Mouse (Mus musculus) forelimb bud, embryonic 11.5 days (tissue): ENCODE data around the gene Zfhx2.
"Not testable (repeated sequence)": the region's sequence is repeated elsewhere in the genome, so short reads cannot be mapped to it uniquely, and the experiment has no call there.

Experiments
- DNase-seq: peaks from one replicate; pipeline ENCODE4 v3.0.0-alpha.2; 2012; ENCODE audit warnings: low read depth, low spot score

Zfhx2 gene

DNA sequence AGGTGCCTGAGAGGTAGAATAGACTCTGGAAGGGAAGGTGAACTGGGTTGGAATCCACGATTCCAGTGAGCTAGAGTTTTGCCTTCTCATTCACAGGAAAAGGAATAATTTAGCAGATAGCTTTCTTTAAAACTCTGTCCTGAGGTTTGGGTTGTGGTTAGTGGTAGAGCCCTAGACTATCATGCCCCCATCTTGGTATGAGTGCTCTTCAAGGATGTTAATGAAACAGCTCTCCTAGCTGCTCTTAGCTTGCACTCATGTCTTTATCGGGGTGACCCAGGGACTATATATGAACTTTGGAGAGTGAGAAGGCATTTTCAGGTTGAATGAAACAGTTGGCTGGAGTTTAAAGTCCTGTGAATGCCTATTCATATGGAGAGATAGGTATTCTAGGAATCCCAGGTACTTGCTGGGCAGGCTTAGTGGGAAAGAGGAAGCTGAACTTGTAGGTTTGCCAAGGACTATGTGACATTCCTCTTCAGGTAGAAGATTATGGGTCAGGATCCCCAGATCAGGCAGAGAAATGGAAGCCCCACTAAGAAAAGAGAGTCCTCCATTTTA, 44.1 kb downstream of the Zfhx2 start:
- no peak for DNase-seq

- not testable (repeated sequence) for DNase-seq
Observed at GRCm38 (mm10) chr14:55043694-55044093, 48.4 kb downstream of the Zfhx2 start.

DNA sequence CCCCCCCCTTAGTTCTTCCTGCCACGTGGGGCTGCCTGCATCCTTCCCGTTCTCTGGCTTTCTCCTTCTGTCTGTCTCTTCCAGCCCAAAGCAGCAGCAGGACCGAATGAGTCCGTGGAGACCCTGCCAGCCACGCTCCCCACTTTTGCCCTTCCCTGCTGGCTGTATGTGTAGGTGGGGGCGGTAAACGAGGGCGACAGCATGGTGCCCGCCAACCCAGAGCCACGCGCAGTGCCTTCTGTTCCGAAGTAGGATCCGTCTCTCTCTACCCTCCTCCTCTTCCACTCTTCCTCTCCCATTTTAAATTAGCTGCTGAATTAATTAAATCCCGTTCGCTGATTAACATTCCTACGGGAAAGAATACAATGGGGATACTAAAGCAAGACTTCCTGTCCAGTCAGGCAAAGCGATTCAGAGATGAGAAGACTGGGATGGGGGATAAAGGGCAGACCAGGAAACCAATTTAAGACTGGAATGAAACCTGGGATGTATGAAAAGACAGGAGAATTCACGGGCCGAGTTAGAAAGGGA, 59.4 kb downstream of the Zfhx2 start:
- no peak for DNase-seq

DNA sequence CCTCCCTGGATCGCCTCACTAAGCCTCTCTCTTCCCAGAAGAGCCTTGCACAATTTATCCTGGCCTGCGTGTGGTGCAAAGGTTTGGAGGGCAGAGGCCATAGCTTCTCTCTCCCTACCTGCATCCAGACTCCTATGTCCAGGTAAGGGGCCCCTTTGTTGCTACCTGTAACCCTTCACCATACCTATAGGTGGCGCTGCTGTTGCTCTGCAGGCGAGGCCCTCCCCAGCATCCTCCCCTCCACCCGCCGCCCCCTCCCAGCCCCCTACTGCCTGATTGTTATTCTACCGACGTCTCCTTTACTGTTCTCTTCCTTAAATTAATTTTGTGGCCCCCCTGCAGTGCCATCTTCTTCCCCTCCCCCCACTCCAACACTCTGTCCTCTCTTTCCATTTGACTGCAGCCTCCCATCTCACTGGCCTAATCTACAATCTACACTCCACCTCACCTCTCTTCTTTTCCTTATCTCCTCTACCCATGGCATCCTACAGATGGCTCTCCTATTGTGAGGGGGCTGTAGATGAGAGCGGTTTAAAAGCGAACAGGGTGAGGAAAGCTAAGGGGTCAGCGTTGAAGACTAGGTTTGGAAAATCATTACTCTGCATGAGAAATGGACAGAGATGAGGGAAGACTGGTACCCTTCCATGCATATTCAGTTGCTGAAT, 63.0 kb downstream of the Zfhx2 start:
- DNase-seq, result peak; percentile 27

GRCm38 (mm10) chr14:55028333-55028835, 63.7 kb downstream of the Zfhx2 start:
- DNase-seq, result peak; percentile 53

- DNase-seq, result no peak
Observed at GRCm38 (mm10) chr14:55027653-55028052, 64.5 kb downstream of the Zfhx2 start.

DNA sequence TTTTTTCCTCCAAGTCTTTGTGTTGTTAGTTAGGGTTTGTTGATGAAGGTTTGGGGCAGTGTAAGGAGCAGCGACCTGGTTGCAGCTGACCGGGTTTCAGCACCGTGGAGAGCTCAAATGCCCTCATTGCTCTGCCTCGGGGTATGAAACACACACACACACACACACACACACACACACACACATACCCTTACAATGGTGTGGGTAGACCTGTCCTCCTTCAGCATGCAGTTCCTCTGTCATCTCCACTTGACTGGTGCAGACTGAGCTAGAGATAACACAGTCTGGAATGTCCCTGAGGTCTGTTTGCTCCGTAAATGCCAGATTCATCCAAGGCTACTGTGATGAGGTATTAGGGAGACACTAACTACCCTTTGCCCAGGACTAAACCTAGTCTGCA, 64.9 kb downstream of the Zfhx2 start:
- peak; percentile 27 for DNase-seq

- no peak for DNase-seq
Observed at GRCm38 (mm10) chr14:55025527-55025926, 66.6 kb downstream of the Zfhx2 start.

DNA sequence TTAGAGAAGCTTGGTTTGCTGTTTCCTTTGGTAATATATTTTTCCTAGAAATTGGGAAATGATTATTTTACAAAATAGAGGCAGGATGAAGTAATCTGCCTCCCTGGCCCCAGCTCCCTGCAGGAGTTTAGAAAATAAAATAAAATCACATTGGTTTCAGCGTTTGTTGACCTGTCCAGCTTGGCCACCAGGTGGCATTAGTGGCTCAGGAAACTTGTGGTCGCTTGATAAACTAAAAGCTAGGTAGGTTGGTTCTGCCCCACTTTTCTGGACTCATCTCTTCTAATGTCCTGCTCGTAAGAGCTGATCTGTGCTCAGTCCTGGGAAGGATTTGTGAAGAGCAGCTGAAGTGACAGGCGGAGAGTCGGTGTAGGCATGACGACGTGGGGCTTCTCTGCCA, 67.9 kb downstream of the Zfhx2 start:
- peak; percentile 77 for DNase-seq

DNA sequence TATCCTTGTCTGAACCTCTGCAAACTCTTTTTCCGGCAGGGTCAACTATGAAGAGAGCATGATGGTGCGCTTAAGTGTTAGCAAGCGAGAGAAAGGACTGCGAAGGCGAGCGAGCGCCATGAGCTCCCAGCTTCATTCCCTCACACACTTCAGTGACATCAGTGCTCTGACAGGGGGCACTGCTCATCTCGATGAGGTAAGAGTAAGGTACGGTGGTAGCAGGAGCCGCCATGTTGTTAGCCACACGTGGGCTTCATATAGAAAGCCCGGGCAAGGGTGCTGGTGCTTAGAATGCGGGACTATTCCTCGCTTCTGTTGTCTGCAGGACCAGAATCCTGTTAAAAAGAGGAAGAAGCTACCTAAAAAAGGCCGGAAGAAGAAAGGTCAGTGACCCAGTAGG, 69.1 kb downstream of the Zfhx2 start:
- DNase-seq, result no peak

- DNase-seq, result no peak
Observed at GRCm38 (mm10) chr14:55020394-55020793, 71.7 kb downstream of the Zfhx2 start.

DNA sequence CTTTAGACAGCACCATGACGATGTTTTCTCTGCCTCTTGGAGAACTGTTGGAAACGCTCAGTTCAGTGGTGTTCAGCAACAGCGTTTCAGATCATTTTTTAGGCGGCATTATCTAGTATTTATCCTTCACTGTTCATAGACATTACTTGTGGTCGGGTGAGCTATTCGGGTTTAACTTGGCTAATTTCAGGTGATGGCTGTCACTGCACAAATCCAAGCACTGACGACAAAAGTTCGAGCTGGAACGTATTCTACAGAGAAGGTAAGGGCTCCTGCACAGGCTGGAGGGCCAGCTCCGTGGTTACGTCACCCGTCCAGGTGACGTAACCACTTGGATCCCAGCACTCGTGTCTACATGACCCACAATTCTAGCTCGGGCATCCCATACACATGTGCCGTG, 75.2 kb downstream of the Zfhx2 start:
- DNase-seq, result no peak

GRCm38 (mm10) chr14:55015767-55016111, 76.4 kb downstream of the Zfhx2 start:
- DNase-seq, result no peak

DNA sequence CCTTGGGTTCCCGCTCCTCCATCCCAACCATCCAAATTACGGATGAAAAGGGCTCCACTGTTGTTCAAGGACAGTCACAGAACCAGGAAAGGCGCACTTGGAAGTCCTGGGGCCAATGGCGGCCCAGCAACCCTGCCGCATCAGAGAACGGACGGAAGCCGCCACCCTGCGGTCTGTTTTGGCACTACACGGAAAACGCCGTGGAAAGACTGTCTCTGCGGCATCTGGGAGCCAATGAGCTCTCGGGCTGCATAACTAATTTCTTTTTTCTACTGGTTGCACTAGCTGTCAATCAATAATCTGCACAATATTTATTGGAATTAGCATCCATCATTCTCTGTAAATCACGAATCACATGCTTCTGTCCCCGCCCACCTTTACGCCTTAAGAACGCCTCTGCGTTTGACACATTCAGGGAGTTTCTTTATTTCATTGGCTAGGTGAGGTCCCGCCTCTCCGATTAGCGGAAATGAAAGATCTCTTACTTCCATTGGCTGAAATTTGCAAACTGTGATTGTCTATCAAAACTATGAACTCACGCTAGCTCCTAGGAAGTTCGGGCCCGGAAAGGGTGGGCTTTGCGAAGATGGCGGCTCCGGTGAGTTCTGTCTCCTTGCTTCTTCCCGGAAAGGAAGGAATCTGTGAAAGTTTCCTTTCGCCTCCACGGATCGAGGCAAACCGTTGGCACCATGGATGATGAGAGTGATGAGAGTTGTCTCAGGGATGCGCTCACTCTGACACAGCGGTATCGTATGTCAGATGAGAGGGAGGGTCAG, 76.9 kb downstream of the Zfhx2 start, which contains the start of gene Ngdn:
Gene Ngdn, plus strand, starts transcription at position 464 of the 776 bp plus-strand sequence.
- DNase-seq, result peak; percentile 99

GRCm38 (mm10) chr14:55014591-55014990, 77.5 kb downstream of the Zfhx2 start:
- no peak for DNase-seq

DNA sequence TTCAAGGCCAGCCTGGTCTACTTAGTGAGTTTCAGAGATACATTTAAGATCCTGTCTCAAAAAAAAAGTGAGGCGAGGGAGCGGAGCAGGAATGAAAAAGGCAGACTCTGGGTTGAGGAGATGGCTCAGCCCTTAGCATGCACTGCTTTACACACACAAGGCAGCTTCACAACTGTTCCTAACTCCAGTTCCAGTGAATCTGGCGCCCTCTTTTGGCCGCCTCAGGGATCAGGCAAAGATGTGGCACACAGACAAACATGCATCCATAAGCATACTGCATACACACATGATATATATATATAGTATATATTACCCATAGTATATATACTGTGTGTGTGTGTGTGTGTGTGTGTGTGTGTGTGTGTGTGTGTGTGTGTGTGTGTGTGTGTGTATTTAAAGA, 81.0 kb downstream of the Zfhx2 start:
- no peak for DNase-seq
